Comparison of ENCODE assay signal across 22 mouse cellular contexts in genomic region chr16:77268926-77269325, GRCm38 (mm10).
DNase-seq lines count a peak whose midpoint lies in the region; ATAC-seq lines count a peak whose summit lies in the region.
"Had no signal": no experiment of that assay in that cellular context is flagged by ENCODE, and none has a peak within 500 bp of the region (broad histone marks: within the 10 kb centered on the region; RNA-seq: fewer than 3 reads in every experiment).

No protein-coding gene starts in this region.

- H3K36me3 ChIP-seq in embryonic facial prominence, embryonic 11.5 days (replicated peaks; ENCODE audit: control insufficient read depth, insufficient read depth, low read depth, low read length) = no peaks in the 10 kb centered on the region
- H3K36me3 ChIP-seq in embryonic facial prominence, embryonic 10.5 days (replicated peaks) = no peaks in the 10 kb centered on the region
- no peaks in the 10 kb centered on the region for H3K36me3 ChIP-seq in limb, embryonic 12.5 days
- H3K36me3 ChIP-seq in limb, embryonic 10.5 days = no peaks in the 10 kb centered on the region
- H3K36me3 ChIP-seq in embryonic facial prominence, embryonic 14.5 days (ENCODE audit: control insufficient read depth, insufficient read depth, low read length) = no peaks in the 10 kb centered on the region
- no peaks in the 10 kb centered on the region for H3K36me3 ChIP-seq in midbrain, embryonic 16.5 days (ENCODE audit: control insufficient read depth, insufficient read depth, low read length)
- H3K36me3 ChIP-seq: forebrain, embryonic 15.5 days; heart, embryonic 10.5 days; hindbrain, embryonic 12.5 days had no signal

- no peak overlapping the region for H3K4me3 ChIP-seq in embryonic facial prominence, embryonic 11.5 days (ENCODE audit: low read depth, low read length)
- H3K4me3 ChIP-seq in embryonic facial prominence, embryonic 10.5 days = no peak overlapping the region
- no peak overlapping the region for H3K4me3 ChIP-seq in limb, embryonic 12.5 days (replicated peaks)
- H3K4me3 ChIP-seq in limb, embryonic 10.5 days = no peak overlapping the region
- no peak overlapping the region for H3K4me3 ChIP-seq in embryonic facial prominence, embryonic 14.5 days (ENCODE audit: low read depth, low read length)
- H3K4me3 ChIP-seq in midbrain, embryonic 16.5 days (ENCODE audit: low read depth, low read length) = no peak overlapping the region
- H3K4me3 ChIP-seq: forebrain, embryonic 15.5 days; heart, embryonic 10.5 days; hindbrain, embryonic 12.5 days had no signal

- DNase-seq in embryonic facial prominence, embryonic 11.5 days (ENCODE audit: low spot score) = peak; percentile 33
- DNase-seq in embryonic facial prominence, embryonic 10.5 days (ENCODE audit: low spot score) = no peak
- DNase-seq in limb, embryonic 10.5 days (ENCODE audit: low spot score) = no peak
- DNase-seq in embryonic facial prominence, embryonic 14.5 days (ENCODE audit: low spot score) = peak; percentile 57
- no peak for DNase-seq in left cerebral cortex, postnatal 25 days (ENCODE audit: low spot score in 2 of 2)
- DNase-seq: adrenal gland, adult 2 months; adrenal gland, postnatal 25 days; cerebellum, adult 11 months; cerebellum, adult 9-10 months; cerebellum, postnatal 25 days; gastrocnemius, postnatal 14 days; heart, postnatal 10 days; heart, postnatal 4 days had no signal

- no peak overlapping the region for H3K27ac ChIP-seq in embryonic facial prominence, embryonic 11.5 days (replicated peaks; ENCODE audit: low read depth, low read length)
- H3K27ac ChIP-seq in embryonic facial prominence, embryonic 10.5 days (replicated peaks) = no peak overlapping the region
- 0 out of 2 replicates have a peak overlapping the region, but pooled peaks have one; percentile 12 for H3K27ac ChIP-seq in limb, embryonic 12.5 days
- no peak overlapping the region for H3K27ac ChIP-seq in limb, embryonic 10.5 days
- no peak overlapping the region for H3K27ac ChIP-seq in embryonic facial prominence, embryonic 14.5 days (replicated peaks; ENCODE audit: low read depth, low read length)
- H3K27ac ChIP-seq in midbrain, embryonic 16.5 days (ENCODE audit: low read length) = no peak overlapping the region
- H3K27ac ChIP-seq: forebrain, embryonic 15.5 days; heart, embryonic 10.5 days; hindbrain, embryonic 12.5 days had no signal

- H3K4me2 ChIP-seq in embryonic facial prominence, embryonic 11.5 days (ENCODE audit: low read depth, low read length) = no peak overlapping the region
- H3K4me2 ChIP-seq in limb, embryonic 12.5 days = no peak overlapping the region
- no peak overlapping the region for H3K4me2 ChIP-seq in embryonic facial prominence, embryonic 14.5 days (ENCODE audit: low read depth, low read length)
- no peak overlapping the region for H3K4me2 ChIP-seq in midbrain, embryonic 16.5 days (ENCODE audit: low read length)
- H3K4me2 ChIP-seq: forebrain, embryonic 15.5 days; hindbrain, embryonic 12.5 days had no signal

- no peaks in the 10 kb centered on the region for H3K27me3 ChIP-seq in embryonic facial prominence, embryonic 11.5 days (ENCODE audit: control insufficient read depth, insufficient read depth, low read length)
- H3K27me3 ChIP-seq in embryonic facial prominence, embryonic 10.5 days (replicated peaks; ENCODE audit: low read depth, poor library complexity, severe bottlenecking) = no peaks in the 10 kb centered on the region
- no peaks in the 10 kb centered on the region for H3K27me3 ChIP-seq in limb, embryonic 12.5 days
- H3K27me3 ChIP-seq in limb, embryonic 10.5 days (ENCODE audit: low read depth, poor library complexity, severe bottlenecking) = no peaks in the 10 kb centered on the region
- no peaks in the 10 kb centered on the region for H3K27me3 ChIP-seq in embryonic facial prominence, embryonic 14.5 days (replicated peaks; ENCODE audit: control insufficient read depth, insufficient read depth, low read length)
- no peaks in the 10 kb centered on the region for H3K27me3 ChIP-seq in midbrain, embryonic 16.5 days (ENCODE audit: control insufficient read depth, insufficient read depth, low read depth, low read length)
- H3K27me3 ChIP-seq: forebrain, embryonic 15.5 days; hindbrain, embryonic 12.5 days; Patski had no signal

- no peak for ATAC-seq in embryonic facial prominence, embryonic 11.5 days (replicated peaks; ENCODE audit: insufficient number of reproducible peaks, low FRiP score, low TSS enrichment, low read depth)
- no peak for ATAC-seq in limb, embryonic 12.5 days (ENCODE audit: insufficient number of reproducible peaks, insufficient read depth, low FRiP score, low TSS enrichment, low read depth)
- no peak for ATAC-seq in embryonic facial prominence, embryonic 14.5 days (ENCODE audit: low read depth)
- ATAC-seq in midbrain, embryonic 16.5 days = no peak
- ATAC-seq: forebrain, embryonic 15.5 days; hindbrain, embryonic 16.5 days; inflammation-experienced regulatory T-cells, adult 6 months; intestine, postnatal 0 days; Patski had no signal

- no peak overlapping the region for H3K9ac ChIP-seq in embryonic facial prominence, embryonic 11.5 days (replicated peaks; ENCODE audit: low read length)
- H3K9ac ChIP-seq in limb, embryonic 12.5 days (replicated peaks) = no peak overlapping the region
- no peak overlapping the region for H3K9ac ChIP-seq in embryonic facial prominence, embryonic 14.5 days (ENCODE audit: low read depth, low read length)
- H3K9ac ChIP-seq in midbrain, embryonic 16.5 days (ENCODE audit: low read depth, low read length) = no peak overlapping the region
- H3K9ac ChIP-seq: forebrain, embryonic 15.5 days; hindbrain, embryonic 12.5 days had no signal

- intact Hi-C loops in left cerebral cortex, postnatal 25 days (cut with DNase I) = no loop called here

- WGBS in embryonic facial prominence, embryonic 11.5 days = 41% methylated on average over 2 of the region's 2 CpGs
- 63% methylated on average over 2 of the region's 2 CpGs for WGBS in embryonic facial prominence, embryonic 10.5 days
- 21% methylated on average over 2 of the region's 2 CpGs for WGBS in limb, embryonic 12.5 days
- WGBS in limb, embryonic 10.5 days = 63% methylated on average over 2 of the region's 2 CpGs
- WGBS in embryonic facial prominence, embryonic 14.5 days = 29% methylated on average over 2 of the region's 2 CpGs
- 75% methylated on average over 2 of the region's 2 CpGs for WGBS in midbrain, embryonic 16.5 days

- H3K4me1 ChIP-seq in embryonic facial prominence, embryonic 11.5 days (ENCODE audit: control insufficient read depth, insufficient read depth, low read length) = no peaks in the 10 kb centered on the region
- H3K4me1 ChIP-seq in embryonic facial prominence, embryonic 10.5 days = no peaks in the 10 kb centered on the region
- peaks cover 12% of the 10 kb centered on the region for H3K4me1 ChIP-seq in limb, embryonic 12.5 days (replicated peaks)
- peaks cover 6% of the 10 kb centered on the region for H3K4me1 ChIP-seq in limb, embryonic 10.5 days
- H3K4me1 ChIP-seq in embryonic facial prominence, embryonic 14.5 days (ENCODE audit: control insufficient read depth, insufficient read depth, low read length) = peaks cover 3% of the 10 kb centered on the region; the same call in 1 of the 2 replicates
- H3K4me1 ChIP-seq in midbrain, embryonic 16.5 days (ENCODE audit: control insufficient read depth, insufficient read depth, low read length) = no peaks in the 10 kb centered on the region
- H3K4me1 ChIP-seq: heart, embryonic 10.5 days had no signal

- no peaks in the 10 kb centered on the region for H3K9me3 ChIP-seq in embryonic facial prominence, embryonic 11.5 days (replicated peaks; ENCODE audit: control insufficient read depth, low read length)
- H3K9me3 ChIP-seq in embryonic facial prominence, embryonic 10.5 days = no peaks in the 10 kb centered on the region
- no peaks in the 10 kb centered on the region for H3K9me3 ChIP-seq in limb, embryonic 12.5 days
- no peaks in the 10 kb centered on the region for H3K9me3 ChIP-seq in limb, embryonic 10.5 days (replicated peaks)
- H3K9me3 ChIP-seq in embryonic facial prominence, embryonic 14.5 days (ENCODE audit: control insufficient read depth, low read length) = no peaks in the 10 kb centered on the region
- H3K9me3 ChIP-seq in midbrain, embryonic 16.5 days (replicated peaks; ENCODE audit: control insufficient read depth, low read length, poor library complexity, severe bottlenecking) = no peaks in the 10 kb centered on the region
- H3K9me3 ChIP-seq: forebrain, embryonic 15.5 days; heart, embryonic 10.5 days; hindbrain, embryonic 12.5 days had no signal

Comparison
In these comparisons a context has a peak if more than half of its experiments do, and no peak if none do; other contexts are left out.
1. DNase-seq: peak in embryonic facial prominence, embryonic 11.5 days (single experiment) and embryonic facial prominence, embryonic 14.5 days (single experiment); none in embryonic facial prominence, embryonic 10.5 days (single experiment), limb, embryonic 10.5 days (single experiment) and left cerebral cortex, postnatal 25 days (0 of 2).